Mouse (Mus musculus) lung, postnatal 0 days (tissue): ENCODE results near the gene Hoxc5.

Experiments
- CTCF ChIP-seq: IDR thresholded peaks from 2 replicates; pipeline ENCODE4 v1.5.1; 2016; ENCODE audit warnings: antibody characterized with exemption, mild to moderate bottlenecking
- EP300 ChIP-seq: IDR thresholded peaks from 2 replicates; pipeline ENCODE4 v1.6.1; 2016; ENCODE audit warnings: antibody characterized with exemption, mild to moderate bottlenecking, control low read depth

- TF ChIP-seq EP300 (no peak), CTCF (no peak)
Measured at GRCm38 (mm10) chr15:103060021-103060340, 92.7 kb downstream of the Hoxc5 start.
